Mouse (Mus musculus): Measurements from ENCODE around the gene Hgfac. TPM values are rescaled to one million over a fixed set of nuclear protein-coding genes. Genes with fewer than 3 reads are reported as not detected.
A peak's percentile ranks its signal among the peaks of the same experiment; 100 is the strongest.

Gene Hgfac
- polyA plus RNA-seq, 1 experiment from 2014 or later, result 0.35 TPM

GRCm38 (mm10) chr5:35043110-35043451 lies 1.8 kb downstream of the Hgfac start:
- WGBS, result 43% methylated on average over 1 of the region's 1 CpGs
- H3K9me3 ChIP-seq, result no peaks in the 10 kb centered on the region
- no peaks in the 10 kb centered on the region for H3K36me3 ChIP-seq
- H3K9ac ChIP-seq, result no peak overlapping the region
- H3K27ac ChIP-seq, result no peak overlapping the region
- H3K4me3 ChIP-seq, result no peak overlapping the region
- H3K27me3 ChIP-seq (replicated peaks), result no peaks in the 10 kb centered on the region
- no peak overlapping the region for H3K4me2 ChIP-seq (replicated peaks)
- peak; percentile 67; the same call in 1 of the 2 replicates for ATAC-seq (ENCODE audit: low FRiP score, low read depth)
- H3K4me1 ChIP-seq, result no peaks in the 10 kb centered on the region

DNA sequence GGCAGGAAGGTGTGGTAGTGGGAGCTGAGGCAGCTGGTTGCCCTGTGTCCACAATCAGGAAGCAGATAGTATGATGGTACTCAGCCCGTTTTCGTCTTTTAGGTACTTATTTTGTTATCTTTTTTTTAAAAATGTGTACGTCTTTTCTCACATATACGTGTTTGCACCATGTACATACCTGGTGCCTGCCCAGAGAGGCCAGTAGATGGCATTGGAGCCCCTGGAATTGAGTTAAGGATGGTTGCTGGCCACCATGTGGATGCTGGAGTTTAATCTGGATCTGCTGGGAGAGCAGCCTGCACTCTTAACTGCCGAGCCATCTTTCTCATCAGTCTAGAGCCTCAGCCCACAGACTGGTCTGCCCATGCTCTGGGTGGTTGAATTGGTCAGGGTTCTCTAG lies 9.2 kb downstream of the Hgfac start:
- Histone ChIP-seq H3K36me3 (no peaks in the 10 kb centered on the region), H3K27me3 (replicated peaks) (peaks cover 6% of the 10 kb centered on the region; the same call in 1 of the 2 replicates), H3K9me3 (no peaks in the 10 kb centered on the region), H3K9ac (no peak overlapping the region), H3K4me1 (no peaks in the 10 kb centered on the region), H3K4me2 (replicated peaks) (no peak overlapping the region), H3K27ac (no peak overlapping the region), H3K4me3 (no peak overlapping the region)
- ATAC-seq (ENCODE audit: low FRiP score, low read depth), result no peak
- 79% methylated on average over 5 of the region's 5 CpGs for WGBS

DNA sequence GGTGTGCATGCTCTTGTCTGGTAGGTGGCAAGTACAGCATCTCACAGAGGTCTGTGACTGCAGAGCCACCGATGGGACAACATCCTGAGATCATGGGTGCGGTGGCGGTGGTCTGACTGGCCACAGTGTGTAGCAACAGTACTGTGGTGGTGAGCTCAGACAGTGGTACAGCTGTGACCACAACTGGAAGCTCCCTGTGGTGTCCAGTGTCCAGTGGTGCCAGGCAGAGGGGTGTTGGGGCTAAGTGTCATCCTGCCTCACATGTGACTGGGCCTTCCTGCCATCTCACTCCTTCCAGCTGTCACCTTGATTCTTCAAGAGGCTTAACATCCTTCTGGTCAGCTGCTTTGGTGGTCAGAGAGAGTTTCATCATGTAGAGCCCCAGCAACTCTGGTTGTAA lies 13.3 kb downstream of the Hgfac start:
- peaks cover 14% of the 10 kb centered on the region for H3K4me1 ChIP-seq
- no peaks in the 10 kb centered on the region for H3K36me3 ChIP-seq
- H3K4me2 ChIP-seq (replicated peaks), result no peak overlapping the region
- peaks cover 34% of the 10 kb centered on the region for H3K27me3 ChIP-seq (replicated peaks)
- no peak overlapping the region for H3K9ac ChIP-seq
- H3K9me3 ChIP-seq, result no peaks in the 10 kb centered on the region
- no peak overlapping the region for H3K4me3 ChIP-seq
- ATAC-seq (ENCODE audit: low FRiP score, low read depth), result no peak
- no peak overlapping the region for H3K27ac ChIP-seq
- WGBS, result 86% methylated on average over 3 of the region's 3 CpGs

- peaks cover 36% of the 10 kb centered on the region for H3K27me3 ChIP-seq (replicated peaks)
These were observed 13.8 kb downstream of the Hgfac start for GRCm38 (mm10) chr5:35055076-35055475.

GRCm38 (mm10) chr5:35056604-35057432 lies 15.5 kb downstream of the Hgfac start, which contains the start of gene Dok7:
Gene Dok7 (plus strand): TSS chr5:35056766.
- H3K27ac ChIP-seq, result no peak within 1 kb of the TSS
- under 1% methylated on average over 66 of the region's 74 CpGs for WGBS

More at GRCm38 (mm10) chr5:35055076-35055475, 13.8 kb downstream of the Hgfac start:
- H3K4me3 ChIP-seq, result no peak overlapping the region
- no peaks in the 10 kb centered on the region for H3K36me3 ChIP-seq
- H3K4me1 ChIP-seq, result peaks cover 14% of the 10 kb centered on the region
- 78% methylated on average over 12 of the region's 12 CpGs for WGBS
- H3K9me3 ChIP-seq, result no peaks in the 10 kb centered on the region
- no peak overlapping the region for H3K27ac ChIP-seq
- ATAC-seq (ENCODE audit: low FRiP score, low read depth), result no peak
- H3K9ac ChIP-seq, result no peak overlapping the region
- H3K4me2 ChIP-seq (replicated peaks), result no peak overlapping the region

DNA sequence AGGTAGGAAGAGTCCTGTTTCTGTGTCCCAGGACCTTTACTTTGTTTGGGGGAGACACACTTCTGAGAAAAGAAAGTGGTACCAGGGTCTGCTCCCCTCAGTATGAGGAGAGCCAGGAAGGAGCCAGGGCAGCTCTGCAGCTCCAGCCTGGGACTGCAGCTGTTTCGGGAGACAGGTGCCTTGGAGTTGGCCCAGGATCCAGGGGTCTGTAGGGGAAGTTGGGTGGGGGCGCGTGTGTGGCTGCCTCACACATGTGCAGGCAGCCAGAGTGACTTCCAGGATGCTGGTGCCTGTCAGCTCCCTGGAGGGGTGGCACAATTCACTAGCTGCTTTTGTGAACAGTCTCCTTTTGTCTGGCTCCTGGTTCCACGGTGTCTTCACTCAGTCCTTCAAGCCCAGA lies 16.3 kb downstream of the Hgfac start:
- no peak overlapping the region for H3K9ac ChIP-seq
- peak overlapping the region; percentile 51 for H3K4me3 ChIP-seq
- H3K4me1 ChIP-seq, result peaks cover 14% of the 10 kb centered on the region
- no peaks in the 10 kb centered on the region for H3K36me3 ChIP-seq
- peaks cover 38% of the 10 kb centered on the region for H3K27me3 ChIP-seq (replicated peaks)
- 26% methylated on average over 4 of the region's 4 CpGs for WGBS
- no peaks in the 10 kb centered on the region for H3K9me3 ChIP-seq
- no peak overlapping the region for H3K27ac ChIP-seq
- peak overlapping the region; percentile 97 for H3K4me2 ChIP-seq (replicated peaks)
- ATAC-seq (ENCODE audit: low FRiP score, low read depth), result no peak

More at GRCm38 (mm10) chr5:35056604-35057432, 15.5 kb downstream of the Hgfac start, which contains the start of gene Dok7:
- Histone ChIP-seq H3K27me3 (replicated peaks) (peaks cover 38% of the 10 kb centered on the region), H3K9me3 (no peaks in the 10 kb centered on the region), H3K4me3 (peak within 1 kb of the TSS; percentile 51), H3K36me3 (no peaks in the 10 kb centered on the region), H3K4me2 (replicated peaks) (peak within 1 kb of the TSS; percentile 97), H3K9ac (peak within 1 kb of the TSS; percentile 64), H3K4me1 (peaks cover 14% of the 10 kb centered on the region)
- ATAC-seq (ENCODE audit: low FRiP score, low read depth), result peak; percentile 58; the same call in 1 of the 2 replicates

- Histone ChIP-seq H3K36me3 (no peaks in the 10 kb centered on the region), H3K9ac (no peak overlapping the region), H3K9me3 (no peaks in the 10 kb centered on the region), H3K4me1 (peaks cover 14% of the 10 kb centered on the region), H3K27ac (no peak overlapping the region), H3K4me2 (replicated peaks) (0 out of 2 replicates have a peak overlapping the region, but pooled peaks have one; percentile 97), H3K4me3 (no peak overlapping the region), H3K27me3 (replicated peaks) (peaks cover 38% of the 10 kb centered on the region)
- 66% methylated on average over 1 of the region's 1 CpGs for WGBS
- ATAC-seq (ENCODE audit: low FRiP score, low read depth), result no peak
These were observed 16.9 kb downstream of the Hgfac start for GRCm38 (mm10) chr5:35058216-35058615.

DNA sequence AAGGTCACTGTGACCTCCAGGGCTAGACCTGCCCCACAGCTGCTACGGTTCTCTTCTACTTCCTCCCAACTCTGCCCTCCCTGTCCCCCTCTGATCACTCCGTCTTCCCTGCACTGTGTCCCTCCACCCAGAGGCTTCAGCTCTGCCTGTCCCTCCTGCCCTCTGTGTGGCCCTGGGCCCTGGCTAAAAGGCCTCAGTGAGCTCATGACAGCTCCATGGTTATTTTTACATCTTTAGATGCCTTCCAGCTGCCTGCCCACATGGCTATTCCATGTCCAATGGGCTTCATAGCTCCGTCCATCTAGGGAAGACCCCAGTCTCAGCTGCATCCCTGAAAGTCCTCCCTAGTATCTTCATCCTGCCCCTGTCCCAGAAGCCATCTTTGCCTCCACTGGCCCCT lies 18.8 kb downstream of the Hgfac start:
- H3K27ac ChIP-seq, result no peak overlapping the region
- H3K4me2 ChIP-seq (replicated peaks), result no peak overlapping the region
- ATAC-seq (ENCODE audit: low FRiP score, low read depth), result no peak
- H3K36me3 ChIP-seq, result no peaks in the 10 kb centered on the region
- no peak overlapping the region for H3K4me3 ChIP-seq
- H3K27me3 ChIP-seq (replicated peaks), result peaks cover 32% of the 10 kb centered on the region
- H3K4me1 ChIP-seq, result peaks cover 14% of the 10 kb centered on the region
- no peaks in the 10 kb centered on the region for H3K9me3 ChIP-seq
- 83% methylated on average over 3 of the region's 3 CpGs for WGBS
- no peak overlapping the region for H3K9ac ChIP-seq

DNA sequence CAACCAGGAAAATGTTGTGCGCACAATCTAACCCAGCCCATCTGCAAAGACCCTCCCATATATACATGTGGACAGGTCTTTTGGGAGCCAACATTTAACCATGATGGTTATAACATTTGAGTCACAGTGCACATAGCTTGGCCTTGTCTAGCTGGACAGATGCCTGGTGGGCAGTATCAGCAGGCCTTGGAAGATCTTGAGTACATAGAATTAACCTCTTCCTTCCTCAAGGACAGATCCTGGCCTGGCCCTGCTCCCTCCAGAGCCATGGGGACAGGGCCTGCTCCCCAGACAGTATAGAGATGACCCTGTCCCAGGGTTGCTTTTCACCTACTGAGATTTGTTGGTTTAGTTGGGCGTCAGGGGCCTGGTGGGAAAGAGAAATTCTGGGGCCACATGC lies 28.5 kb downstream of the Hgfac start:
- no peak for ATAC-seq (ENCODE audit: low FRiP score, low read depth)
- H3K27ac ChIP-seq, result no peak overlapping the region
- no peaks in the 10 kb centered on the region for H3K36me3 ChIP-seq
- no peak overlapping the region for H3K4me3 ChIP-seq
- H3K9ac ChIP-seq, result no peak overlapping the region
- no peaks in the 10 kb centered on the region for H3K27me3 ChIP-seq (replicated peaks)
- no peaks in the 10 kb centered on the region for H3K9me3 ChIP-seq
- WGBS, result 94% methylated on average over 2 of the region's 2 CpGs
- peaks cover 6% of the 10 kb centered on the region for H3K4me1 ChIP-seq
- no peak overlapping the region for H3K4me2 ChIP-seq (replicated peaks)

GRCm38 (mm10) chr5:35070314-35070713 lies 29.0 kb downstream of the Hgfac start:
- Histone ChIP-seq H3K36me3 (no peaks in the 10 kb centered on the region), H3K4me1 (peaks cover 6% of the 10 kb centered on the region), H3K4me3 (no peak overlapping the region), H3K27me3 (replicated peaks) (no peaks in the 10 kb centered on the region), H3K9me3 (no peaks in the 10 kb centered on the region), H3K27ac (no peak overlapping the region), H3K9ac (no peak overlapping the region), H3K4me2 (replicated peaks) (no peak overlapping the region)
- WGBS, result 87% methylated on average over 8 of the region's 8 CpGs
- ATAC-seq (ENCODE audit: low FRiP score, low read depth), result no peak

GRCm38 (mm10) chr5:35070953-35071352 lies 29.6 kb downstream of the Hgfac start:
- Histone ChIP-seq H3K36me3 (no peaks in the 10 kb centered on the region), H3K27ac (no peak overlapping the region), H3K9me3 (no peaks in the 10 kb centered on the region), H3K27me3 (replicated peaks) (no peaks in the 10 kb centered on the region), H3K4me2 (replicated peaks) (no peak overlapping the region), H3K4me3 (no peak overlapping the region), H3K9ac (no peak overlapping the region), H3K4me1 (peaks cover 6% of the 10 kb centered on the region)
- ATAC-seq (ENCODE audit: low FRiP score, low read depth), result 0 out of 2 replicates have a peak, but pooled peaks have one; percentile 33
- 47% methylated on average over 7 of the region's 7 CpGs for WGBS

GRCm38 (mm10) chr5:35071855-35072254 lies 30.5 kb downstream of the Hgfac start:
- H3K36me3 ChIP-seq, result no peaks in the 10 kb centered on the region
- no peaks in the 10 kb centered on the region for H3K9me3 ChIP-seq
- no peak overlapping the region for H3K4me3 ChIP-seq
- H3K9ac ChIP-seq, result no peak overlapping the region
- H3K4me2 ChIP-seq (replicated peaks), result no peak overlapping the region
- no peak overlapping the region for H3K27ac ChIP-seq
- H3K27me3 ChIP-seq (replicated peaks), result no peaks in the 10 kb centered on the region
- 91% methylated on average over 6 of the region's 6 CpGs for WGBS
- peaks cover 6% of the 10 kb centered on the region for H3K4me1 ChIP-seq
- ATAC-seq (ENCODE audit: low FRiP score, low read depth), result no peak

- Histone ChIP-seq H3K4me1 (peaks cover 6% of the 10 kb centered on the region), H3K4me3 (no peak overlapping the region), H3K36me3 (no peaks in the 10 kb centered on the region), H3K27ac (no peak overlapping the region), H3K4me2 (replicated peaks) (no peak overlapping the region), H3K9ac (no peak overlapping the region), H3K9me3 (no peaks in the 10 kb centered on the region), H3K27me3 (replicated peaks) (peaks cover 1% of the 10 kb centered on the region; the same call in 1 of the 2 replicates)
- ATAC-seq (ENCODE audit: low FRiP score, low read depth), result no peak
- WGBS, result 71% methylated on average over 11 of the region's 11 CpGs
These were observed 31.9 kb downstream of the Hgfac start for GRCm38 (mm10) chr5:35073235-35073634.
